Mouse (Mus musculus) liver, embryonic 16.5 days (tissue): ENCODE measurements around the gene Acss2. TPM values are rescaled to one million over a fixed set of nuclear protein-coding genes. Genes with fewer than 3 reads are reported as not detected.
"Not testable (repeated sequence)": the region's sequence is repeated elsewhere in the genome, so short reads cannot be mapped to it uniquely, and the experiment has no call there.

Experiments
- ATAC-seq: fragments of 200-750 bp; cut with Nextera tagmentation; 2 replicates; pipeline ENCODE4 v1.8.0; 2017; ENCODE audit warnings: low read depth, mild to moderate bottlenecking, moderate number of reproducible peaks, moderate library complexity
- H3K27ac ChIP-seq: fragments of 300-500 bp; sonication (generic); 2 replicates; pipeline ENCODE4 v1.5.1; 2014; ENCODE audit warnings: mild to moderate bottlenecking, low read length
- H3K27me3 ChIP-seq: fragments of 300-500 bp; sonication (generic); 2 replicates; pipeline ENCODE4 v1.6.1; 2014; ENCODE audit warnings: low read depth, low read length, mixed read lengths; ENCODE audit not compliant: control insufficient read depth, insufficient read depth
- H3K36me3 ChIP-seq: fragments of 300-500 bp; sonication (generic); 2 replicates; pipeline ENCODE4 v1.6.1; 2014; ENCODE audit warnings: mild to moderate bottlenecking; ENCODE audit not compliant: control insufficient read depth, insufficient read depth
- H3K4me1 ChIP-seq: fragments of 300-500 bp; sonication (generic); 2 replicates; pipeline ENCODE4 v1.6.1; 2014; ENCODE audit warnings: low read depth, low read length, mixed read lengths; ENCODE audit not compliant: control insufficient read depth
- H3K4me2 ChIP-seq: fragments of 300-500 bp; sonication (generic); 2 replicates; pipeline ENCODE4 v1.6.1; 2014; ENCODE audit warnings: low read depth, low read length, mixed read lengths
- H3K4me3 ChIP-seq: fragments of 300-500 bp; sonication (generic); 2 replicates; pipeline ENCODE4 v1.5.1; 2014; ENCODE audit warnings: low read depth, mild to moderate bottlenecking, low read length
- H3K9ac ChIP-seq: fragments of 300-500 bp; sonication (generic); 2 replicates; pipeline ENCODE4 v1.6.1; 2014; ENCODE audit warnings: low read depth, low read length
- H3K9me3 ChIP-seq: fragments of 300-500 bp; sonication (generic); replicated peaks from 2 replicates; pipeline ENCODE4 v1.6.1; 2016; ENCODE audit warnings: low read length; ENCODE audit not compliant: control insufficient read depth
- WGBS: fragments of 180-500 bp; shearing (Covaris S2); extraction: QIAGEN DNeasy Blood & Tissue Kit; methylation state at CpG from one replicate; pipeline ENCODE4 v1.1.7; 2014; ENCODE audit not compliant: insufficient replicate concordance; 5-methylcytosine and 5-hydroxymethylcytosine counted together
- polyA plus RNA-seq: library from polyadenylated mRNA; unstranded; fragments of >200 nt; fragmentation: Nextera tagmentation; extraction: Ambion mirVana; gene quantifications from 2 replicates; pipeline ENCODE4 v1.2.1, GENCODE M21; 2015

The Acss2 gene
- polyA plus RNA-seq, 1 experiment from 2014 or later: 29.6 TPM

DNA sequence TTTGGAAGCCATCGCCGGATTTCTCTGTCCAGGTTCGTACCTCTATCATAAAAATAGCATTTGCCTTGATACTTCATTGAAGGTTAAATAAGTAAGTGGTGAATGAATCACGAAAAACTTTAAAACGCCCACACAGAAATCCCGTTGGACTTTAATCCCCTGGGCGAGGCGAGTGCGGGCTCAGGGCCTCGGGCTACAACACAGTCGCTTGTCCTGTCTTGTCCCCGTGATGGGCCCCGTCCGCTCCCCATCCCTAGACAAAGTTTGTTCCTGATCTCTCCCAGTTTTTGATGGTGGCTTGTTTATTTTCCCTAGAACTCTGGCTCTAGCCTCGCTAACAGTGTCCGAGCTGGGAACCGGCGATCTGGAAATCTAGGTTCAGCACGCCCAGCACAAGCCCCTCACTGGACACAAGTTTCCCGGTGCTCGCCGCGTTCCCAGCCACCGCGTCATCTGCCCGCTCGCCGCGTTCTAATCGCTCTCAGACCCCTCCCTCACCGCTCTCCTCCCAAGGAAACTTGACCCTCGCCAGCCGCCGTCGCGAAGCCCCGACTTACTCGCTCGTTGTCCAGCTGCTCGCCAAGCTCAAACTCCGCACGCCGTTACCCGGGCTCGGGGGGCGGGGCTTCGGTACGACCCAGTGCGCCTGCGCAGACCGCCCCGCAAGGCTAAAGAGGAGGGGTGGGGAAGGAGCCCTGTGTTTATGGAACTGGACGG is 74.5 kb downstream of the Acss2 start, which contains the start of gene Gss:
Gene Gss (minus strand): TSS at position 674 of the 717 bp plus-strand sequence.
- H3K9me3 ChIP-seq: no peaks in the 10 kb centered on the region
- peak within 1 kb of the TSS; percentile 81 for H3K4me3 ChIP-seq
- under 1% methylated on average over 53 of the region's 53 CpGs for WGBS
- H3K4me2 ChIP-seq: peak within 1 kb of the TSS; percentile 67
- H3K27me3 ChIP-seq: no peaks in the 10 kb centered on the region
- H3K27ac ChIP-seq: peak within 1 kb of the TSS; percentile 89
- no peaks in the 10 kb centered on the region for H3K36me3 ChIP-seq
- ATAC-seq: peak; percentile 89
- peak within 1 kb of the TSS; percentile 83 for H3K9ac ChIP-seq
- peaks cover 58% of the 10 kb centered on the region for H3K4me1 ChIP-seq

DNA sequence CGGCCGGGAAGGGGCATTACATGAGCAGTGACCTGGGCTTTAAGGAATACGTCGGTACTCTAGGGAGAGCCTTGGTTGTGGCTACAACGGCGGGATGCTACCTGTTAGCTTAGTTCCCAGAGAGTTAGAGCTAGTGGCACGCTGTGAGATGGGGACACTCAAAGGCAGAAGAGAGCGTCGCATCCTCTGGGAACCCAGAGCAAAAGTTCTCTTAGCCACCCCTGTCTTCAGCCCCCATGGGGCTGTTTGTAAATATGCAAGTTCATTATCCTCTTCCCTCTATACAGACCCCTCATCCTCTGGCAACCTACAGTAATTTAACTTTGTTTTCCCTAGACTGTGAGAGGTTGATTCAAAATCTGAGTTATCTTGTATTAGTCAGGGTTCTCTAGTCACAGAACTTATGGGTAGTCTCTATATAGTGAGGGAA is 75.1 kb downstream of the Acss2 start:
- H3K9ac ChIP-seq: peak overlapping the region; percentile 83
- peak overlapping the region; percentile 89 for H3K27ac ChIP-seq
- H3K4me2 ChIP-seq: peak overlapping the region; percentile 67
- no peaks in the 10 kb centered on the region for H3K9me3 ChIP-seq
- no peak for ATAC-seq
- H3K36me3 ChIP-seq: no peaks in the 10 kb centered on the region
- no peaks in the 10 kb centered on the region for H3K27me3 ChIP-seq
- 3% methylated on average over 9 of the region's 9 CpGs for WGBS
- H3K4me1 ChIP-seq: peaks cover 58% of the 10 kb centered on the region
- H3K4me3 ChIP-seq: peak overlapping the region; percentile 81

DNA sequence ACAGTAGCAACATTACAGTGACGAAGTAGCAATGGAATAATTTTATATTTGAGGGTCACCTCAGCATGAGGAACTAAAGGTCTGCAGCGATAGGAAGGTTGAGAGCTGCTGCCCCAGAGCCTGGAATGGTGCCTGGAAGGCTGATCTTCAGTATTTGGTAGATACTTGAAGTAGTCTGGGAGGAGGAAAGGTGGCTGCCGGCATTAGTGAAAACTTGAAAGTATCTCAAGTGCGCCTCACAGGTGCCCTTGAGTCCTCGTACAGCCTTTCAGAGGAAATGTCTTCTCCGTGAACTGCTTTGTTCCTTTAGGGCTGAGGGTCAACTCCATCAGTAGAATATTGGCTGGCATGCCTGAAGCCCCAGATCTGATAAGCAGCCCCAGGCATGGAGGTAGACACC is 77.8 kb downstream of the Acss2 start:
- H3K4me2 ChIP-seq: 0 out of 2 replicates have a peak overlapping the region, but pooled peaks have one; percentile 29
- H3K9me3 ChIP-seq: no peaks in the 10 kb centered on the region
- no peaks in the 10 kb centered on the region for H3K27me3 ChIP-seq
- no peak for ATAC-seq
- no peak overlapping the region for H3K9ac ChIP-seq
- H3K27ac ChIP-seq: peak overlapping the region; percentile 54; the same call in 1 of the 2 replicates
- 76% methylated on average over 6 of the region's 6 CpGs for WGBS
- H3K36me3 ChIP-seq: no peaks in the 10 kb centered on the region
- H3K4me1 ChIP-seq: peaks cover 44% of the 10 kb centered on the region
- H3K4me3 ChIP-seq: no peak overlapping the region

DNA sequence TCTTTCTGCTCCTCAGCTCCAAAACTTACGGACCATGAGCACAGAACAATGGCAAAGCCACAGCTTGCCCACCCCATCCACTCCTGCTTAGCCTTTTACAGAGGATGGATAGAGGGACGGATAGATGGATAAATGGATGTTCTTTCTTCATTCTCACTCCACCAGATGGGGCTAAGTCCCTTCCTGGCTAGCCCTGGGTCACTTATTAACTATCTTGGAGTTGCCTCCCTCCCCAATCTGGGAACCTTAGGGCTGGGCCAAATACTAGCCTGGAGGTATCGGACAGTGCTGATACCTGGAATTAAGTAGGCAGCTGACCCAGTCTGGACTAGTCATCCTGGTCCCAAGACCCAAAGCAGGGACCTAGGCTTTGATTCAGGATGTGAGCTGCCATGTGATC is 86.0 kb downstream of the Acss2 start:
- no peak overlapping the region for H3K4me2 ChIP-seq
- H3K36me3 ChIP-seq: no peaks in the 10 kb centered on the region
- H3K9me3 ChIP-seq: no peaks in the 10 kb centered on the region
- peak overlapping the region; percentile 95 for H3K27ac ChIP-seq
- H3K27me3 ChIP-seq: no peaks in the 10 kb centered on the region
- H3K9ac ChIP-seq: peak overlapping the region; percentile 54; the same call in 1 of the 2 replicates
- 0 out of 2 replicates have a peak, but pooled peaks have one; percentile 8 for ATAC-seq
- peaks cover 47% of the 10 kb centered on the region for H3K4me1 ChIP-seq
- no peak overlapping the region for H3K4me3 ChIP-seq
- 62% methylated on average over 3 of the region's 3 CpGs for WGBS

DNA sequence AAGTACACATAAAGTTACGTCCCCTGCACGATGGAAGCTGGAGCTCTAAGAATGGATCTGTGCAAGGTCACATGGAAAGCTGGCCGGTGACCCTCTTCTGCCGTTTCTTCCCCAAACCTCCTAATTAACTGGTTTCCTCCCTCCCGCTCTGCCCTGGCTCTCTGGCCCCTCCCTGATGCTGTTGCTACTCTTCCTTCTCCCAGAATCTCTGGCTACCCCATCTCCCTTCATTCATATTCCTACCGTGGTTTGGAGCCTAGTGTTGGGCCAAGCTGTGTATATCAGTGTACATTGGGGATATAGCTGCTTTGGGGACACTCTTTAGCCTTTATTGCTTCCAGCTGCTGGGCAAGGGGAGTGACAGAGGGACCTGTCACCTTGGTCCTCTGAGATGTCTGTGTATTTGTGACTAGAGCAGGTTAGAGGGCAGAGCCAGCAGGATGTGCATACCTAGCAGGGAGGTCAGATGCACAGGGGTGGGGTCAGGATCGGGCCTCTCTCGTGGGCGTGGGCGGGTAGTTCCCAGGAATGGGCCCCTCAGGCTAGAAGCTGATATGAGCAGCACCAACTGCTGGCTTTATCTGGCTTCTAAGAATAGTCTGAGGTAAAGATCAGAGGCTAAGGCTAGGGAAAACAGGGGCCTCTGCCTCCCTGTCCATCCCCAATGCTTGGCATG is 87.0 kb downstream of the Acss2 start:
- Histone ChIP-seq H3K4me1 (peaks cover 47% of the 10 kb centered on the region), H3K4me2 (peak overlapping the region; percentile 82), H3K27ac (peak overlapping the region; percentile 95), H3K9ac (peak overlapping the region; percentile 69), H3K36me3 (no peaks in the 10 kb centered on the region), H3K27me3 (no peaks in the 10 kb centered on the region), H3K9me3 (no peaks in the 10 kb centered on the region), H3K4me3 (peak overlapping the region; percentile 51)
- WGBS: 17% methylated on average over 10 of the region's 10 CpGs
- peak; percentile 97 for ATAC-seq

DNA sequence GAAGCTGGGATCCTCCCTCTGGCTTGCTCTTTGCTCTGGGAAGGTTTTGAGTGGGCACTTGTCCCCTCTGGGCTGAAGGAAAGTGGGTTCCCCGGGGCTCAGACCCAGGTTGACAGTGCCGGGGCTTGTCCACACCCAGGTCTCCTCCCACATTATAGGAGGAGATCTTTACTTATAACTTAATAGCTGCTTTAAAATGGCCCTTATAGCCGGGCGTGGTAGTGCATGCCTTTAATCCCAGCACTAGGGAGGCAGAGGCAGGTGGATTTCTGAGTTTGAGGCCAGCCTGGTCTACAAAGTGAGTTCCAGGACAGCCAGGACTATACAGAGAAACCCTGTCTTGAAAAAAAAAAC is 87.5 kb downstream of the Acss2 start:
- Histone ChIP-seq H3K4me2 (peak overlapping the region; percentile 82), H3K27ac (peak overlapping the region; percentile 95), H3K4me1 (peaks cover 47% of the 10 kb centered on the region), H3K4me3 (peak overlapping the region; percentile 51), H3K9ac (peak overlapping the region; percentile 69)
- peak; percentile 75 for ATAC-seq
- WGBS: 14% methylated on average over 4 of the region's 4 CpGs
- H3K36me3 ChIP-seq, H3K9me3 ChIP-seq, H3K27me3 ChIP-seq: not testable (repeated sequence)

DNA sequence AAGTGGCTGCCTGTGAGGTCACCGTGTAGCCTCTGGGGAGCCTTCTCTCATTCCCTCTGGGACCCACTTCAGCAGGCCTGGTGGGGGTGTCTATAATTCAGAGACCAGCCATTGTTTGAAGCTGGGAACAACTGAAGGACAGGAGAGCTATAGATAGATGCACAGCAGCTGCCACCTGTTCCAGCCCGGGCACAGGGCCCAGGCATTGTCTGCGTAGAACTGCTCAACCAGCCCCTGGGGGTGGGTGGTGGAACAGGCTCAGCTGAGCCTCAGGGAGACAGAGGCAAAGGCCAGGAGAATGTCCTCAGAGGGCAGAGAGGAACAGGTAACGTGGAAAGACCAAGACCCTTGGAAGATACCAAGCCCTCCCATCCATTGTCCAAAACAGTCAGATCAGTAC is 88.6 kb downstream of the Acss2 start:
- no peaks in the 10 kb centered on the region for H3K9me3 ChIP-seq
- H3K27ac ChIP-seq: peak overlapping the region; percentile 95
- 76% methylated on average over 4 of the region's 4 CpGs for WGBS
- no peaks in the 10 kb centered on the region for H3K36me3 ChIP-seq
- H3K4me1 ChIP-seq: peaks cover 47% of the 10 kb centered on the region
- no peak overlapping the region for H3K4me3 ChIP-seq
- no peak for ATAC-seq
- no peak overlapping the region for H3K4me2 ChIP-seq
- H3K27me3 ChIP-seq: no peaks in the 10 kb centered on the region
- H3K9ac ChIP-seq: peak overlapping the region; percentile 69

DNA sequence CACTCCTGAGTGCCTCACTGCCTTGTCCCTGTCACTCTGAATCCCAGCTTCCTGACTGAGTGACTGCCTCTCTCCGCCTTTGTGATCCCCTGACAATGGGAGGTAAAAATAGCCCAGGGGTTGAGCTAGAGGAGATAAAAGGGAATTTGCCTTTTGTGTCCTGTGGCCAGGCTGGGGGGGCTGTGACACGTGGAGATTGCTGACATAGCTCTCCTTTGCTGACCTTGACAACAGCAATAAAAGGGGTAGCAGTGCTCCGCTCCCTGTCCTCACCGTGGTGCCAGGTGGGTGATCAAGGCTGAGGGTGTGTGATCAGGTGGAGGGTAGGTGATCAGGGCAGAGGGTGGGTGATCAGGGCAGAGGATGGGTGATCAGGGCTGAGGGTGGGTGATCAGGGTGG is 93.2 kb downstream of the Acss2 start, which contains the start of gene Myh7b:
Gene Myh7b (plus strand): TSS at position 235 of the 400 bp plus-strand sequence.
- Histone ChIP-seq H3K9me3 (no peaks in the 10 kb centered on the region), H3K36me3 (no peaks in the 10 kb centered on the region), H3K27me3 (no peaks in the 10 kb centered on the region), H3K4me1 (peaks cover 53% of the 10 kb centered on the region), H3K4me3 (no peak within 1 kb of the TSS), H3K9ac (peak within 1 kb of the TSS; percentile 12), H3K4me2 (0 out of 2 replicates have a peak within 1 kb of the TSS, but pooled peaks have one; percentile 83), H3K27ac (peak within 1 kb of the TSS; percentile 39; the same call in 1 of the 2 replicates)
- 46% methylated on average over 4 of the region's 4 CpGs for WGBS
- ATAC-seq: no peak
